Mouse (Mus musculus) skeletal muscle tissue, adult 2 months (tissue): ENCODE data around the gene Ccdc183.

ENCODE experiments used
- DNase-seq: peaks from one replicate; pipeline ENCODE4 v3.0.0-alpha.2; 2012; ENCODE audit warnings: low read depth, low spot score

The Ccdc183 gene

GRCm38 (mm10) chr2:25577951-25578795, 39.3 kb downstream of the Ccdc183 start:
- no peak for DNase-seq

GRCm38 (mm10) chr2:25576965-25577891, 40.2 kb downstream of the Ccdc183 start:
- no peak for DNase-seq

GRCm38 (mm10) chr2:25576028-25576850, 41.2 kb downstream of the Ccdc183 start:
- DNase-seq = no peak

- DNase-seq = peak; percentile 42
These were observed 41.9 kb downstream of the Ccdc183 start for GRCm38 (mm10) chr2:25575432-25576027.

GRCm38 (mm10) chr2:25574579-25575431, 42.7 kb downstream of the Ccdc183 start, which contains the start of the genes Mamdc4 and Phpt1:
Gene Mamdc4, minus strand, starts transcription at chr2:25574845.
Gene Phpt1, minus strand, starts transcription at chr2:25575224.
- DNase-seq = peak; percentile 97

- no peak for DNase-seq
These were observed 43.3 kb downstream of the Ccdc183 start for GRCm38 (mm10) chr2:25574136-25574535.

- DNase-seq = no peak
These were observed 44.4 kb downstream of the Ccdc183 start for GRCm38 (mm10) chr2:25573068-25573467.

GRCm38 (mm10) chr2:25571221-25571620, 46.3 kb downstream of the Ccdc183 start:
- no peak for DNase-seq

- no peak for DNase-seq
These were observed 48.2 kb downstream of the Ccdc183 start for GRCm38 (mm10) chr2:25569323-25569722.

GRCm38 (mm10) chr2:25568473-25569019, 48.9 kb downstream of the Ccdc183 start:
- DNase-seq = no peak

- DNase-seq = no peak
These were observed 50.9 kb downstream of the Ccdc183 start for GRCm38 (mm10) chr2:25566558-25566957.

- no peak for DNase-seq
These were observed 51.7 kb downstream of the Ccdc183 start for GRCm38 (mm10) chr2:25565741-25566140.

GRCm38 (mm10) chr2:25561946-25562345, 55.5 kb downstream of the Ccdc183 start:
- DNase-seq = no peak

- no peak for DNase-seq
These were observed 56.9 kb downstream of the Ccdc183 start for GRCm38 (mm10) chr2:25560551-25560950.

GRCm38 (mm10) chr2:25558774-25559173, 58.7 kb downstream of the Ccdc183 start:
- DNase-seq = no peak
